Mouse (Mus musculus) lung, postnatal 36 days (tissue): ENCODE results near the gene Tmem107.

Experiments used
- DNase-seq: peaks from one replicate; pipeline ENCODE4 v3.0.0; 2022; ENCODE audit warnings: mixed read lengths

Tmem107 gene

DNA sequence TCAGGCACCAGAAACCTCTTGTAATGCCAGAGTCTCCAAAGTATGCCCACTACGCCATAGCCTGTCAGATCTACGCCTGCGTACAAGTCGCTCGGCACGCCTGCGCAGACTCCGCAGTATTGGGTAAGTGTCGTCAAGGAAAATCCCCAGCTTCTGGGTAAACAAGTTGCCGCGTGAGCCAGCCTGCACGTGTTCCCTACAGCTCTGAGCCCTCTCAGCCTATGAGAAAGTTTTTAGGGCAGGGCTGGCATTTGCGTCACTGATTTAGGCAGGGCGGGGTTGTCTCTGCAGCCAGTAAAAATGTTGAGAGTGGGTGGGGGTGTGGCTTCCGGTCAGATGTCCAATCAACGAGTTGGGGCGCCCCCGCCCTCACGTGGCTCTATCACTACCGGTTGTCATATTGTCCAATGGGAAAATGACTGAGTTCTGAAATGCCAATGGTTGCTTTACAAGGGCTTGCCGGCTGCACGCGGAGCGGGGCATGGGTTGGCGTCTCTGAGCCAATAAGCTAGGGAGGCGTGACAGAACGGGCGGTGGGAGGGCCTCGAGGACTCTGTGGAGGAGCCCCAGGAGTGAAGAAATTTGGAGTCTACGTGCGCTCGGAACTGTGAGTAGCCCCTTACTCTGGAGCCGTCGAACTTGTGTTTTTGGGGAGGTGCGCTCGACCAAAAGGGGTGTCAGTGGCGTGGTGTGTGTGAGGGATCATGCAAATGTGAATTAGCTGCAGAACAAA, 24.3 kb downstream of the Tmem107 start, which contains the start of gene Per1:
TSS of gene Per1 (plus strand) at position 521 of the 733 bp plus-strand sequence.
- peak; percentile 100 for DNase-seq

DNA sequence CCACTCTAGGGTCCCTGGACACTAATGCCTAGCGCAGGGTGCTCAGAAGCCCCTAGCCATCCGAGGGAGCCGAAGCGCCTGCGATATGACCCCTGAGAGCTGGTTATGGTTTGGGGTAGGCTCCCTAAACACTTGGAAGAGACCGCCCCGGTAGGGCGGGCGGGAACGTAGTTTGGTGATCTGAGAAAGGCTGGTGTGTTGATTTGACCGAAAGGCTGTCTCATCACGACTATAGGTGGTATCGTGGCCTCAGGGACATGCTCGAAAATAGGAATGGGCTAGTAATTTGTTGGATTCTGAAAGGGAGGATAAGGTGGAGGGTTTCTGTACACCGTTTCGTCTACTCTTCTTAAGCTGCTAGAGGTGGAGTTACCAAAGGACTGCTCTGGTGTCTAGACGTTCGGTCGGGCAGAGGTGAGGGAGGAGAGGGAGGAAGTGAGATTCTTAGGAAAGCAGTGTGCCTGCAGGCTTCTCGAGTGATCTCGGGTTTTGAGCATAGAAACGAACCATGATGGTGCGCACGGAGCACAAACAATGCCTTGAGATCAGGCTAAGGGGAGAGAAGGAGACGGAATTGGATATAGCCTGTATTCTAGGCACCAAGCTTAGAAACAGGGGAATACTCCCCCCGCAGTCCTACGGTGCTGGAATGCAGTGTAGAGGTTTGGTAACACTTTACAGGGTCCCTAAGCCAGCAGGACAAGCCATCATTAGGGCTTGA, 25.1 kb downstream of the Tmem107 start:
- peak; percentile 80 for DNase-seq

DNA sequence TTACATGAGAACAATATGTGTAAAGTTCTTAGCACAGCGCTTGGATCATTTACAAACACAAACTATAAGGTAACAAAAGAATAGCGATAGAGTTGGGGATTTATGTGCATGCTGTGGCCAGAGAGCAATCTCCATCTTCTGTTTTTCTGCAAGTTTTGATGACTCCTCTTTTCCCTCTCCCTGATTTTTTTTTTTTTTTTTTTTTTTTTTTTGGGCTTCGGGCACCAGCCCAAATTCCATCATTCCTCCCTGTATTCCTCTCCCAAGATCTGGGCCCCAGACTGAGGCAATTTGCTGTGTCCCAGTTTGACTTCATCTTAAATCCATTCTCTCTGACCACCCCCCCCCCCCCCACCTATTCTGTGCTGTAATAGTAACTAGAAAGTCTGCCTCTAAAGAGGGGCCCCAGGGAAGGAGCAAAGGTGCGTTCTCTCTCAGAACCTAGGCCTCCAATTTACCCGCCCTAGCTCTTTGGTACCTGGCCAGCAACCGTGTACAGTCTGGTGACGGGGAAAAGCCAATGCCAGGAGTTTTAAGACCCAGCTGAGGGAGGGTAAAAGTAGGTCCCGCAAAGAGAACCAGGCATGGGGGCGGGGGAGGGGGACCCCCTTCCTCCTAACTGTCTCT, 25.9 kb downstream of the Tmem107 start:
- DNase-seq: no peak

DNA sequence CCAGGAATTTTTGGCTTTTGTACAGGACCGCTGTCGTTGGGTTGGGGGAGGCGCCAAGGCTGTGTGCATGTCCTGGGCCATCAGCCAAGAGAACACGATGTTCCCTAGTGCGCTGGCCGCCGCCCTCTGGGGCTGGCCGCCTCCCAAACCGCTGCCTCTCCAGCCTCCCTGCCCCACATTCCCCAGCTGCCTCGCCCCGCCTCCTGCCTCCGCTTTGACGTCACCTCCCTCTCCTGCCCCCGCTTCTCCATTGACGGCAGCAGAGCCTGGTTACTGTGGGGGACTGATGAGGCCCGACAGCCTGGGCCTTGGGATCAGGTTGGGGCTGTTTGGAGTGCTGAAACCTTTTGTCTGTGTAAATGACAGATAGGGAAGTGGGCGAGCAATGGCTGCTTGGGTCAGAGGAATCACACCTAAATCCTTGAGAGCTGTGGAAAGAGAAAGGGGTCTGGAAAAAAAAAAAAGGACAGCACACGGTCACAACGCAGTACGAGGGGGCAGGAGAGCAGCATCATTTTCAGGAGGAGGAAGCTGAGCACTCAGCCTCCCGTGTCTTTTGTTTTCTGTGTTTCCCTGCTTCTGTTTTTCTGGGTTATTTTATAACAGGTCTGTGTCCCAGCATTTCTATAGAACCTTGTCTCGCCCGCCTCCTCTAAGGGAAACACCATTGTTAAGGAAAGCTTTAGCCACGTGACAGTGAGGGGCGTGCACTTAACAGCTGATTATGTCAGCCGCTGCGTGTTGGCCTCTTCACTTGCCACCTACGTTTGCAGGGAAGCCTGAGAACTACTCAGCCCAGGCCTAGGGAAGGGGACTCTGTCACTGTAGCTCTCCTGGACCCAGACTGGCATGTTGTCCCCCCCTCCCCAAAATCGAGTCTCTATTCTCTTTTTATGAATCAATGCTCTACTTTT, 26.6 kb downstream of the Tmem107 start:
- DNase-seq: peak; percentile 100

DNA sequence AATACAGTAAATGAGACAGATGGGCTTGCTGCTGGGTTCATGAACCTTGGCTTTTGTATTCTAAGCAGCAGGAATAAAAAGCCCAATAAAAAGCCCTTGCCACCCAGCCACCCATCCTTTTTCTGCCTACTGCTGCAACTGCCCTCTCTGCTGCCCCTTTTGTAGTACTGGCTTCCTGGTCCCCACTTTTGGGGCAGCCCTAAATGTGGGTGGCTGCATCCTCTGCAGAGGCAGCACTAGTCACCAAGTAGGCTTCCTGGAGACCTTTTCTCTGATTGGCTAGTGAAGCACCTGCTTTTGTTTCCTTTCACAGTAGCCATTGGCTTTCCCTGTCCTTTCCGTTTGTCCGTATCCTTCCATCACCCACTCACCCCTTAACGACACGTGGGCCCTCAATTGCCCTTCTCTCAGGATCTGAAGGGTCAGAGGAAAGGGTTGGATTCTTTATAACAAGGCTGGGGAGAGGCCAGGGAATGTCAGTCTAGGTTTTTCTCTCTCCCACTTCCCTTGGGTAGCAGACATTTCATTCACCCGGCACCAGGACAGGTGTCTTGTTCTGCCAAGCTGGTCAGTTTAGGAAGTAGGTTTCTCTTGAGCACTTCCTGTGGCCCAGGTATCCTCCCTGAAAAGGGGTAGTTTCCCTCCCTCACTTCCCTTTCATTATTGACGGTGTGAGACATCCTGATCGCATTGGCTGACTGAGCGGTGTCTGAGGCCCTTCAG, 27.6 kb downstream of the Tmem107 start:
- no peak for DNase-seq

DNA sequence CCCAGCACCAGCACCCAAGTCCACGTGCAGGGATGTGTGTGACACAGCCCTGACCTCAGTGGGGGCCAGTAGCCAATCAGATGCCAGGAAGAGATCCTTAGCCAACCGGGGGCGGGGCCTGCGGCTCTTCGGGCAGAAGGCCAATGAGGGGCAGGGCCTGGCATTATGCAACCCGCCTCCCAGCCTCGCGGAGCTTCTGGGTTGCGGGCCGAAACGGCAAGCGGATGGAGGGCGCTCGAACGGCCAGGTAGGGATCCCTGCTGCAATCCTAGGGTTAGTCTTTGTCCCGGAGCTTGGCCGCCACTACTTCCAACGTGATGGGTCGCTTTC, 28.1 kb downstream of the Tmem107 start:
- peak; percentile 99 for DNase-seq

DNA sequence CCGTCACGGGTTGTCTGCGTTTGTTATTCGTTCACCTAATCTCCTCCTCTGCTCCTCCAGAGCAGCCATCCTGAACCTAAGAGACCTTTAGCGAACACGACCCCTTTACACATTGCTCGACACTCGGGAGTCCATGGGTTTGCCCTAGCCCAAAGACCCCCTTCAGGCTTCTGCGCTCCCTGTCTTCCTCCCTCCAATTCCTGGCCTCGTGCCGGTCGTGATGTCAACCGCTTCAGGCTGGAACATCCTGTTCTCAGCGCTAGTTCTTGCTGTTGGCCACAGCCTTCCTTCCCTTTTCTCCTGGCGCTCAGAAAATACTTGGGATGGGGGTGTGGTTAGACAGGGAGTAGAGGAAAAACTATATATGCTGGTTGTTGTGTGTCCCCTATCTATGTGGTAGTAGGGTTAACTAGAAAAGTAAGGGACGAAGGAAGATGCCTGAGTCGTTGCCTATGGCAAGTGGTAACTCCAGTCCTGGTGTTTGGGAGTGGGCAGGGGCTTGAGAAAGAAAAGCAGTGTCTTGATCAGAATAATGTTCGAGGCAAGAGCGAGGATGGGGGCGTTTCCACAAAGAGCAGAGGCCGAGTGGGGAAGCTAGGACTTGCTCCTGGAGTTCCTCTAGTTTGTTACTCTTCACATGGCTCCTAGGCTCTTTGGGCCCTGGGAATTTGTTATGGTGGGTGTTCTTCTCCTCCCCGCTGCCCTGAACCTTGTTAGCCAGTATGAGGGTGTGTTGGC, 28.7 kb downstream of the Tmem107 start:
- peak; percentile 94 for DNase-seq

DNA sequence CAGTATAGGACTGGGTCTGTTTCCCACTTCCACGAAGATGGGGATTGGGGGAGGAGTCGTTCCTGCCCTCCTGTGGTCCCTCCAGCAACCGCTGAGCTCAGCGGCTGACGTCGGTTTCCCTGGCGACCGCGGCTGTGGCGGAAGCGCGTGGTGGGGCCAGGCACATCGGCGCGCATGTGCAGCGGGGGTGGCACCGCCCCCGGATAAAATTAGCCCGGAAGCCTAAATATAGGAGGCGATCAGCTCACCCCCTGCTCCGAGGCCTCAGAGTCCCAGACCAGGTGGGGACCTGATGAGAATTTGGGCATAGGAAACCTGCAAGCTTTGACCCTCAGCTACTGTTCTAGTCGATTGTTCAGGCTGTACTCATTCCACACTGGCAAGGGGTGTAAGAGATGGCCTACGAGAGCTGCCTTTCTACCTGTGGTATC, 29.3 kb downstream of the Tmem107 start:
- peak; percentile 96 for DNase-seq

DNA sequence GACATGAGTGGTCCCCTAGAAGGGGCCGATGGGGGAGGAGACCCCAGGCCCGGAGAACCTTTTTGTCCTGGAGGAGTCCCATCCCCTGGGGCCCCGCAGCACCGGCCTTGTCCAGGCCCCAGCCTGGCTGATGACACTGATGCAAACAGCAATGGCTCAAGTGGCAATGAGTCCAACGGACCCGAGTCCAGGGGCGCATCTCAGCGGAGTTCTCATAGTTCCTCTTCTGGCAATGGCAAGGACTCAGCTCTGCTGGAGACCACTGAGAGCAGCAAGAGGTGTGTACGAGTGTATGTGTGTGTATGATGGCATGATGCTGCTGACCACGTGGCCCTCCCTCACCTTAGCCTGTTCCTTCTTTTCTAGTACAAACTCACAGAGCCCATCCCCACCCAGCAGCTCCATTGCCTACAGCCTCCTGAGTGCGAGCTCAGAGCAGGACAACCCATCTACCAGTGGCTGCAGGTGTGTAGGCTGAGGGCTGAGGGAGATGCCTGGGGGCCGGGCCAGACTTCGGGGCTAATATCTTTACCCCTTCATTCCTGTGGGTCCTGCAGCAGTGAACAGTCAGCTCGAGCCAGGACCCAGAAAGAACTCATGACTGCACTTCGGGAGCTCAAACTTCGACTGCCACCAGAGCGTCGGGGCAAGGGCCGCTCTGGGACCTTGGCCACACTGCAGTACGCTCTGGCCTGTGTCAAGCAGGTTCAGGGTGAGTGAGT, 30.2 kb downstream of the Tmem107 start:
- DNase-seq: no peak

DNA sequence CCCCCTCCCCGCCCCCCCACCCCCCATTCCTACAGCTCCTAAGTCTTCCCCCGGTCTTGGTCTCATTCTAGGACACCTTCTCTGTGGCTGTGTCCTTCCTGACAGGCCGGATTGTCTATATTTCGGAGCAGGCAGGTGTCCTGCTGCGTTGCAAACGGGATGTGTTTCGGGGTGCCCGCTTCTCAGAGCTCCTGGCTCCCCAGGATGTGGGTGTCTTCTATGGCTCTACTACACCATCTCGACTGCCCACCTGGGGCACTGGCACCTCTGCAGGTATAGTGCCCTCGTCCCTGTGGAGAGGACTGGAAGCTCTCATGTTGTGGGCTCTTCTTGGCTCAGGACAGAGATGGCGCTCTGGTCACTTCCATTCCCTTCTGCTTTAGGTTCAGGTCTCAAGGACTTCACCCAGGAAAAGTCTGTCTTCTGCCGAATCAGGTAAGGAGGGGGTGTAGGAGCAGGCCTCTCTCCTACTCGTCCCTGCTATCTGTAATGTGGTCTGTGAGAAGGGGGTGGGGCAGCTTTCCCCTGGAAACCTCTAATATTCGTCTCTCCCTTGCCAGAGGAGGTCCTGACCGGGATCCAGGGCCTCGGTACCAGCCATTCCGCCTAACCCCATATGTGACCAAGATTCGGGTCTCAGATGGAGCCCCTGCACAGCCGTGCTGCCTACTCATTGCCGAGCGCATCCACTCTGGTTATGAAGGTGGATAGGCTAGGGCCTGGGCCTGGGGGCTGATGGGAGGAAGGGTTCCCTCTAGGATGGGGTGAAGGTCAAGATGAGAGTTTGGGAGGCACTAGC, 31.2 kb downstream of the Tmem107 start:
- no peak for DNase-seq

DNA sequence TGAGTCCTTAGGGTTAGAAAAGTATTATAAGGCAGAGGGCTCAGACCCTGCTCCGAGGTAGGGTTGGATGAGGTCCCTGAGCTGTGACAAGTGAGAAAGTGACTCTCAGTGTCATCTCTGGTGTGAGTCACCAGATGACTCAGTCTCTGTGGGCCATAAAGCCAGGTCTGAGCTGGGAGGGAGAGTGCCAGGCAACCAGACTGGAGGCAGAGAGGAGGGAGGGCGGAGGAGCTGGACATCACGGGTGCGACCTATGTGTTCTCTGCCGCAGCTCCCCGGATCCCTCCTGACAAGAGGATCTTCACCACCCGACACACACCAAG, 31.8 kb downstream of the Tmem107 start:
- DNase-seq: no peak

DNA sequence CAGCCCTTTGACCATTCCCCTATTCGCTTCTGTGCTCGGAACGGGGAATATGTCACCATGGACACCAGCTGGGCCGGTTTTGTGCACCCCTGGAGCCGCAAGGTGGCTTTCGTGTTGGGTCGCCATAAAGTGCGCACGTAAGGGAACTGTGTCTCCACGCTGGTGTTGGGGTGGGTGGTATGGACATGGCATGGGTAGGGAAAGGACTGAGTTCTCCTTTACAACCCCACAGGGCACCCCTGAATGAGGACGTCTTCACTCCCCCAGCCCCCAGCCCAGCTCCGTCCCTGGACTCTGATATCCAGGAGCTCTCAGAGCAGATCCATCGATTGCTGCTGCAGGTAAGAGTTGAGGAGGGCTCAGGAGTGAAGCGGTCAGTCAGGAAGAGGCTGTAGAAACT, 32.5 kb downstream of the Tmem107 start:
- DNase-seq: no peak

DNA sequence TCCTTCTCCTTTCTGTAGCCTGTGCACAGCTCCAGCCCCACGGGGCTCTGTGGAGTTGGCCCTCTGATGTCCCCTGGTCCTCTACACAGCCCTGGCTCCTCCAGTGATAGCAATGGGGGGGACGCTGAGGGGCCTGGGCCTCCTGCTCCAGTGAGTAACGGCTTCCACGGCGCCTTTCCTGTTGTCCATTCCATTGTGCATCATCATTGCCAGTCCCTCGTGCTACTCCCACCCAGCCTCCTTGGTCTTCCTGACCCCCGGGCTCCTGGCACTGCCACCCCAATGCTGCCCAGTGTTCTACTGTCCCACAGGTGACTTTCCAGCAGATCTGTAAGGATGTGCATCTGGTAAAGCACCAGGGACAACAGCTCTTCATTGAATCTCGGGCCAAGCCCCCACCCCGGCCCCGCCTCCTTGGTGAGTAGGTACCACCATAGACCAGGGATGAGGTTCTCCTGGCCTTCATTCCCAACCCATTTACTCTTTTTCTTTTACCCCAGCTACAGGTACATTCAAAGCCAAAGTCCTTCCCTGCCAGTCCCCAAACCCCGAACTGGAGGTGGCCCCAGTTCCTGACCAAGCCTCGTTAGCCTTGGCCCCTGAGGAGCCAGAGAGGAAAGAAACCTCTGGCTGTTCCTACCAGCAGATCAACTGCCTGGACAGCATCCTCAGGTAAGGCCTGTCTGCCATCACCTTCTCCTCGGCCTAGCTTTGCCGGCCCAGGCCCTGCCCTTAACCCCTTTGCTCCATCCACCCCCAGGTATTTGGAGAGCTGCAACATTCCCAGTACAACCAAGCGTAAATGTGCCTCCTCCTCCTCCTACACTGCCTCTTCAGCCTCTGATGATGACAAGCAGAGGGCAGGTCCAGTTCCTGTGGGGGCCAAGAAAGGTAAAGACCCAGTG, 33.2 kb downstream of the Tmem107 start:
- no peak for DNase-seq

DNA sequence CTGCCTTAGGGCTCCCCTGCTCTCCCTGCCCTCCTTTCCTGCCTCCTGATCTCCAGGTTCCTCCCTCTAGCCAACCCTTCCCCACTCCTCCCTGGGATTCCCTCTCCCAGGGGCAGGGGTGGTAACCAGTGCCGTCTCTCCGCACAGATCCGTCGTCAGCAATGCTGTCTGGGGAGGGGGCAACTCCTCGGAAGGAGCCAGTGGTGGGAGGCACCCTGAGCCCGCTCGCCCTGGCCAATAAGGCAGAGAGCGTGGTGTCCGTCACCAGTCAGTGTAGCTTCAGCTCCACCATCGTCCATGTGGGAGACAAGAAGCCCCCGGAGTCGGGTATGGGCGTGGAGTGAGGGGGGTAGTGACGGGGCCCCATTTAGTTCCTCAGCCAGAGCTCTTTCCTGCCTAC, 33.9 kb downstream of the Tmem107 start:
- no peak for DNase-seq

DNA sequence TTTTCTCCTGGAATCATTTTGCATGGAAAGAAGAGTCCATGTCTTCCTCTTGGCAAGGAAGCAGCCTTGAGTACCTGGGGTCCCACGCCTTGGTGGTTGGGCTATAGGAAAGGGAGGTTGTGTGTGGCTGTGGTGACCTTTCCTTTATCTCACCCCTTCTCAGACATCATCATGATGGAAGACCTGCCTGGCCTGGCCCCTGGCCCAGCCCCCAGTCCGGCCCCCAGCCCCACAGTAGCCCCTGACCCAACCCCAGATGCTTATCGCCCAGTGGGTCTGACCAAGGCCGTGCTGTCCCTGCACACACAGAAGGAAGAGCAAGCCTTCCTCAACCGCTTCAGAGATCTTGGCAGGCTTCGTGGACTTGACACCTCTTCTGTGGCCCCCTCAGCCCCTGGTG, 34.6 kb downstream of the Tmem107 start:
- no peak for DNase-seq

DNA sequence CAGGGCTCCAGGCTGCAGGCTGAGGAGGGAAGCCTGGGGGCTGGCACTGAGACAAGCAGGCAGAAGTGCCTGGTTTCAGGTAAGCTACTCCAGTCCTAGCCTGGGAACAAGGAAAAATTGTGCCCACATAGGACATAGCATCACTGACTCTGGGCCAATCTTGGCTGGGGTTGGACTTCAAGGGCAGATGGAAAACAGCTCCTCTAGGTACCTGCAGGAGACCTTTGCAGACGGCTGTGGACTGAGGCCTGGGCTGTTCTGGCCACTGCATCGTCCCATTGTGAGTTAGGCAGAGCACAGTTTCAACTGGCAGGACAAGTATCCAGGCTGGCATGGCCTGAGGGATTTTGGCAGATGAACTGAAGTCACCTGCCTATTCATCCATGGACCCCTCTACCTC, 35.2 kb downstream of the Tmem107 start:
- DNase-seq: no peak

DNA sequence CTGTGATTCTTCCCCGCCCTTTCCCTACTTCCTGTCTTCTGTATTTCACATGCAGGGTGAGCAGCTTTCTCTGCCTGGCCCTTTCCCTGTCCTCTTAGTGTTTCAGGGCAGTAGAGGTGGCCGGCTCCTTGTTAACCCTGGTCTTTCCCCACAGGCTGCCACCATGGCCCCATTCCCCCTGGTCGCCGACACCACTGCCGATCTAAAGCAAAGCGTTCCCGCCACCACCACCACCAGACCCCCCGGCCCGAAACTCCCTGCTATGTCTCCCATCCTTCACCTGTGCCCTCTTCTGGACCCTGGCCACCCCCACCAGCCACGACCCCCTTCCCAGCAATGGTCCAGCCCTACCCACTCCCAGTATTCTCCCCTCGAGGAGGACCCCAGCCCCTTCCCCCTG, 35.7 kb downstream of the Tmem107 start:
- DNase-seq: no peak

DNA sequence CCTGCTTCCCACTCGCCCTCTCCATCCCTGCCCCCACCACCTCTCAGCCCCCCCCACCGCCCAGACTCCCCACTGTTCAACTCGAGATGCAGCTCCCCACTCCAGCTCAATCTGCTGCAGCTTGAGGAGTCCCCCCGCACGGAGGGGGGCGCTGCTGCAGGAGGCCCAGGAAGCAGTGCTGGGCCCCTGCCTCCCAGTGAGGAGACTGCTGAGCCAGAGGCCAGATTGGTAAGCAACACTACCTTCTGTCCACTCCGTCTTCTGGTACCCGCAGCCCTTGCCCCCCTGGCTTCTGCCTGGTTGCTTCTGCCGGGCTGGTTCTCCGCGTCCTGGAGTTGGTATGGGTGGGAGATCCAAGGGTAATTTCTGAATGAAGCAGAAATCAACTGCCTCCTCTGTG, 36.2 kb downstream of the Tmem107 start:
- DNase-seq: no peak

DNA sequence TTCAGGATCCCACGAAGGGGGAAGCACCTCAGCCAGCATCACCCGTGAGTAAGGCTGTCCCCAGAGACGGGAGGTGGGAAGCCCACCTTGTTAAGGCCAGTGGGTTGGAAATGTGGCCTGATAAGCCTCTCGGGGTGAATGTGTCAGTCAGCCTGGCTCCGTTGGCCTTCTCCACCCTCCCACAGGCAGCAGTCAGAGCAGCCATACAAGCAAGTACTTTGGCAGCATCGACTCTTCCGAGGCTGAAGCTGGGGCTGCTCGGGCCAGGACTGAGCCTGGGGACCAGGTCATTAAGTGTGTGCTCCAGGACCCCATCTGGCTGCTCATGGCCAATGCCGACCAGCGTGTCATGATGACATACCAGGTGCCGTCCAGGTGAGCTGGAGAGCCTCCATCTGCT, 37.1 kb downstream of the Tmem107 start:
- DNase-seq: no peak
